Mouse (Mus musculus): ENCODE results near the gene Timp4. TPM values are rescaled to one million over a fixed set of nuclear protein-coding genes. Genes with fewer than 3 reads are reported as not detected.
A peak's percentile ranks its signal among the peaks of the same experiment; 100 is the strongest.

Gene Timp4
- polyA plus RNA-seq (2015; fragmentation: Nextera tagmentation; extraction: Ambion mirVana) = 29.3 and 31.5 TPM in 2 replicates

- H3K27ac ChIP-seq (replicated peaks) = peak within 1 kb of the TSS; percentile 81
- H3K9ac ChIP-seq (replicated peaks) = no peak within 1 kb of the TSS
- peak; percentile 82 for ATAC-seq (ENCODE audit: low FRiP score)
- peaks cover 6% of the 10 kb centered on the region for H3K4me1 ChIP-seq
- peak within 1 kb of the TSS; percentile 45 for H3K4me2 ChIP-seq
- WGBS = 23% methylated on average over 7 of the region's 10 CpGs
- H3K36me3 ChIP-seq = peaks cover 13% of the 10 kb centered on the region; the same call in 1 of the 2 replicates
- H3K4me3 ChIP-seq (replicated peaks) = peak within 1 kb of the TSS; percentile 24
- no peaks in the 10 kb centered on the region for H3K27me3 ChIP-seq (replicated peaks)
- no peaks in the 10 kb centered on the region for H3K9me3 ChIP-seq (replicated peaks)
Measured at GRCm38 (mm10) chr6:115252099-115252873, at the start of gene Timp4. Timp4 (minus strand) TSS chr6:115252205.

DNA sequence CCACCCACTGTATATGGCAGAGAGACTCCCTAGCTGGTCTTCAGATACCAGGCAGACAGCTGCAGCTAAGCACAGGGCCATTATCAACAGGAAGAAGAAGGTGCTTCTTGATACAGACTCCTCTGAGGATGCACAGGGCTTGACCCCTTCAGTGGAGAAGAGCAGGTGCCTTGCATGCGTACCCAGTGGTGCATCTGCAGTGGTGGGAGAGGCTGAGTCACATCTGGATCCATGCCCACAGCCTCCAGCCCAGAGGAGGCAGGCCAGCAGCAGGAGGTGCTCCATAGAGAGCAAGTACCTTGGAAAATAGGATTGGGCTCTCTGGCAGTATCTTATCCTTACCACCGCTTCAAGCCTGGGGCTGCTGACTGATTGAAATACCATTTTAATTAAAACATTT lies 41.9 kb upstream of the Timp4 start:
- no peaks in the 10 kb centered on the region for H3K9me3 ChIP-seq (replicated peaks)
- H3K4me1 ChIP-seq = no peaks in the 10 kb centered on the region
- H3K4me3 ChIP-seq (replicated peaks) = no peak overlapping the region
- H3K9ac ChIP-seq (replicated peaks) = no peak overlapping the region
- no peak for ATAC-seq (ENCODE audit: low FRiP score)
- H3K27ac ChIP-seq (replicated peaks) = no peak overlapping the region
- H3K36me3 ChIP-seq = no peaks in the 10 kb centered on the region
- no peak overlapping the region for H3K4me2 ChIP-seq
- H3K27me3 ChIP-seq (replicated peaks) = no peaks in the 10 kb centered on the region
- WGBS = 77% methylated on average over 2 of the region's 2 CpGs

DNA sequence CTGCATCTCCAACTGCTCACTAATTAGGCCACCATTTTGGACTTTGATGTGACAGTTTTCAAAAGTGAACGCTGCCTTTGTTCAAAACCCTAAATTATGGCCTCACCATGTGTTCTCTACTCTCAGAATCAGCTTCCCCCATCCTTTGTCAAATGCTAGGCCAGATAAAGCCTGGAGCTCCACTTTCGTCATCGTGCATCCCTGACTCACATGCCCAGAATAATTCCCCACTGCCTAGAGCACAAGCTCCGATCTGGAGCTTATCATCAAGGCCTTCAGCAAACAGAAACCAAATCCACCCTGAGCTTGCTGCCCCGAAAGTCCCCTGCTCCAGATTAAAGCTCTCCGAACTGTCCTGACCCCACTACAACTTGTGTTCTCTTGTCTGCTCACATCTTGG lies 40.6 kb upstream of the Timp4 start:
- no peaks in the 10 kb centered on the region for H3K9me3 ChIP-seq (replicated peaks)
- WGBS = 69% methylated on average over 6 of the region's 6 CpGs
- no peak overlapping the region for H3K4me2 ChIP-seq
- no peak for ATAC-seq (ENCODE audit: low FRiP score)
- no peak overlapping the region for H3K4me3 ChIP-seq (replicated peaks)
- H3K4me1 ChIP-seq = no peaks in the 10 kb centered on the region
- H3K36me3 ChIP-seq = no peaks in the 10 kb centered on the region
- H3K9ac ChIP-seq (replicated peaks) = no peak overlapping the region
- no peak overlapping the region for H3K27ac ChIP-seq (replicated peaks)
- H3K27me3 ChIP-seq (replicated peaks) = no peaks in the 10 kb centered on the region

- no peak overlapping the region for H3K4me2 ChIP-seq
- no peaks in the 10 kb centered on the region for H3K9me3 ChIP-seq (replicated peaks)
- no peak overlapping the region for H3K4me3 ChIP-seq (replicated peaks)
- H3K9ac ChIP-seq (replicated peaks) = no peak overlapping the region
- H3K27me3 ChIP-seq (replicated peaks) = no peaks in the 10 kb centered on the region
- H3K36me3 ChIP-seq = no peaks in the 10 kb centered on the region
- H3K4me1 ChIP-seq = no peaks in the 10 kb centered on the region
- WGBS = 84% methylated on average over 6 of the region's 6 CpGs
- no peak for ATAC-seq (ENCODE audit: low FRiP score)
- H3K27ac ChIP-seq (replicated peaks) = no peak overlapping the region
Measured at GRCm38 (mm10) chr6:115291823-115292222, 39.8 kb upstream of the Timp4 start.

- Histone ChIP-seq H3K9me3 (replicated peaks) (no peaks in the 10 kb centered on the region), H3K27me3 (replicated peaks) (no peaks in the 10 kb centered on the region), H3K36me3 (no peaks in the 10 kb centered on the region), H3K4me3 (replicated peaks) (no peak overlapping the region), H3K27ac (replicated peaks) (no peak overlapping the region), H3K4me1 (no peaks in the 10 kb centered on the region), H3K4me2 (no peak overlapping the region), H3K9ac (replicated peaks) (no peak overlapping the region)
- 83% methylated on average over 2 of the region's 2 CpGs for WGBS
- ATAC-seq (ENCODE audit: low FRiP score) = no peak
Measured at GRCm38 (mm10) chr6:115291068-115291467, 39.1 kb upstream of the Timp4 start.

DNA sequence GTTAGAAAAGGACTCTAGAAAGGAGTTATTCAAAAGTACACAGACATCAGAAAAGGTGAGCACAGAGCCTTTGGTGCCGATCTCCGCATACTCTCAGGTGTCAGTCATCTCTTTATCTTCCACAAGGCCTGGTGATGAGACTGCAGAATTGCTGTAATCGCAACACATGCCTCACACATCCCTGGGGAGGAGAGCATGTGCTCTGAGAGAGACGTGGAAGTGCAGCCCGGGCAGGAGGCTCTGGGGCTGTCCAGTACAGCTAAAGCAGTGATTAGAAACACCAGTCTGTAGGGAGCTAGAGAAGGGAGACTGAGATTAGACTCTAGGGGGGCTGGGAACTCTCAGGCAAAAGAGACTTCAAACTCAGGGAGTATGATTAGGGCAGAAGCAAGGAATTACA lies 38.6 kb upstream of the Timp4 start:
- Histone ChIP-seq H3K27me3 (replicated peaks) (no peaks in the 10 kb centered on the region), H3K27ac (replicated peaks) (no peak overlapping the region), H3K36me3 (no peaks in the 10 kb centered on the region), H3K9me3 (replicated peaks) (no peaks in the 10 kb centered on the region), H3K4me3 (replicated peaks) (no peak overlapping the region), H3K9ac (replicated peaks) (no peak overlapping the region), H3K4me1 (no peaks in the 10 kb centered on the region), H3K4me2 (no peak overlapping the region)
- no peak for ATAC-seq (ENCODE audit: low FRiP score)
- 56% methylated on average over 5 of the region's 5 CpGs for WGBS

DNA sequence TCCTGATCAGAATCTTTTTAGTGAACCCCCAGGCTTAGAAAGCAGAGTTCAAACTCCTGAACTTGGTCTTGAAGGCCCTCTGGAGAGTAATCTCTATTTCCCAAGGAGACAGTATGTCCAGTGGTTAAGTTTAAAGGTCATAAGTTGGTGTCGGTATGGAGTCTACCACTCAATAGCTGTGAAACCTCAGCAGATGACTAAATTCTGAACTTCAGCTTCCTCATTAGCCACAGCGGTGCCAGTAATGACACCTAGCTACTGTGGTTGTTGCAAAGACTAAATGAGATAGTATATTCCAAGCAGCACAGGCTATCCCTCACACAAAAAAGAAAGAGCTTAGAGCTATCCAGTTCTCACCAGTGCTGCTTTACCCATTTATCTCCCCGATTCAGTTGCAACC lies 36.2 kb upstream of the Timp4 start:
- no peaks in the 10 kb centered on the region for H3K4me1 ChIP-seq
- ATAC-seq (ENCODE audit: low FRiP score) = no peak
- no peaks in the 10 kb centered on the region for H3K9me3 ChIP-seq (replicated peaks)
- H3K36me3 ChIP-seq = no peaks in the 10 kb centered on the region
- WGBS = 93% methylated on average over 3 of the region's 3 CpGs
- no peak overlapping the region for H3K9ac ChIP-seq (replicated peaks)
- no peaks in the 10 kb centered on the region for H3K27me3 ChIP-seq (replicated peaks)
- H3K4me3 ChIP-seq (replicated peaks) = no peak overlapping the region
- H3K4me2 ChIP-seq = no peak overlapping the region
- H3K27ac ChIP-seq (replicated peaks) = no peak overlapping the region

DNA sequence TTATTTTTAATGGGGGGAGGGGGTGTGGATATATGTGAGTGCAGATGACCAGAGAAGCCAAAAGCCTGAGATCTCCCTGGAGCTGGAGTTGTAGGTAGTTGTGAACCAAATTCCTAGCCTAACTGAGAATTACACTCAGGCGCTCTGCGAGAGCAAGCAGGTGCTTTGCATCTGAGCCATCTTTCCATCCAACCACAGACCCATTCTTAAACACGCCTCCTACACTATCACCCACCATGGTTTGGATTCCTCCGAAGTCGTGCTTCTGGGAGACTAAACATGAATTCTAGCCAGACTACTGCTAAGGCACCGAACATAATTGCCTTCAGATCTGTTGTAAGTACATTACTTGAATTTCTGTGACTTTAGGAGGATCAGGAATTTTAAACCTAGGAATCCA lies 34.4 kb upstream of the Timp4 start:
- whole genome bisulfite sequencing = 91% methylated on average over 6 of the region's 6 CpGs
- H3K9ac ChIP-seq (replicated peaks) = no peak overlapping the region
- no peaks in the 10 kb centered on the region for H3K36me3 ChIP-seq
- ATAC-seq (ENCODE audit: low FRiP score) = no peak
- H3K4me3 ChIP-seq (replicated peaks) = no peak overlapping the region
- no peaks in the 10 kb centered on the region for H3K27me3 ChIP-seq (replicated peaks)
- H3K9me3 ChIP-seq (replicated peaks) = no peaks in the 10 kb centered on the region
- no peak overlapping the region for H3K4me2 ChIP-seq
- H3K4me1 ChIP-seq = no peaks in the 10 kb centered on the region
- no peak overlapping the region for H3K27ac ChIP-seq (replicated peaks)

GRCm38 (mm10) chr6:115284153-115284552 lies 32.1 kb upstream of the Timp4 start:
- WGBS = 91% methylated on average over 2 of the region's 2 CpGs
- no peaks in the 10 kb centered on the region for H3K9me3 ChIP-seq (replicated peaks)
- ATAC-seq (ENCODE audit: low FRiP score) = no peak
- no peak overlapping the region for H3K27ac ChIP-seq (replicated peaks)
- no peak overlapping the region for H3K9ac ChIP-seq (replicated peaks)
- H3K4me1 ChIP-seq = no peaks in the 10 kb centered on the region
- no peak overlapping the region for H3K4me3 ChIP-seq (replicated peaks)
- H3K27me3 ChIP-seq (replicated peaks) = no peaks in the 10 kb centered on the region
- H3K36me3 ChIP-seq = peaks cover 6% of the 10 kb centered on the region; the same call in 1 of the 2 replicates
- no peak overlapping the region for H3K4me2 ChIP-seq

DNA sequence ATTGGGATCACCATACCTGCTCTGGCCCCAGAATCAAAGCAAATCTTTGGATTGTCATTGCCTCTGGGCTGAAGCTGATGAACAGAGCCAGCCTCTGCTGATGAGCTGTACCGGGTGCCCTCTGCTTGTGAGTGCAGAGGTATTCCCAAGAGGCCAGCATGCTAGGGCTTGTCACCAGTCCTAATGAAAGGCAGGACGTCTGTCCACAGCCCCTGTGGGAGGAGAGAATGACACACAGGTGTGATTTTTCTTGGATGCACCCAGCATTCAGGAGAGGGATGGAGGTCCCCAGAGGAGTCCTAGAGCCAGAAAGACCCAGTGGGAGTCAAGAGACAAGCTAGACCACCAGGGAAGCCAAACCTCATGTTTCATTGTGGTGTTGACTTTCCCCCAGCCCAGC lies 27.6 kb upstream of the Timp4 start:
- ATAC-seq (ENCODE audit: low FRiP score) = no peak
- no peak overlapping the region for H3K4me2 ChIP-seq
- no peak overlapping the region for H3K4me3 ChIP-seq (replicated peaks)
- no peaks in the 10 kb centered on the region for H3K9me3 ChIP-seq (replicated peaks)
- H3K4me1 ChIP-seq = peaks cover under 1% of the 10 kb centered on the region; the same call in 1 of the 2 replicates
- no peak overlapping the region for H3K9ac ChIP-seq (replicated peaks)
- H3K27ac ChIP-seq (replicated peaks) = no peak overlapping the region
- H3K27me3 ChIP-seq (replicated peaks) = no peaks in the 10 kb centered on the region
- peaks cover 7% of the 10 kb centered on the region; the same call in 1 of the 2 replicates for H3K36me3 ChIP-seq
- WGBS = 73% methylated on average over 2 of the region's 2 CpGs

DNA sequence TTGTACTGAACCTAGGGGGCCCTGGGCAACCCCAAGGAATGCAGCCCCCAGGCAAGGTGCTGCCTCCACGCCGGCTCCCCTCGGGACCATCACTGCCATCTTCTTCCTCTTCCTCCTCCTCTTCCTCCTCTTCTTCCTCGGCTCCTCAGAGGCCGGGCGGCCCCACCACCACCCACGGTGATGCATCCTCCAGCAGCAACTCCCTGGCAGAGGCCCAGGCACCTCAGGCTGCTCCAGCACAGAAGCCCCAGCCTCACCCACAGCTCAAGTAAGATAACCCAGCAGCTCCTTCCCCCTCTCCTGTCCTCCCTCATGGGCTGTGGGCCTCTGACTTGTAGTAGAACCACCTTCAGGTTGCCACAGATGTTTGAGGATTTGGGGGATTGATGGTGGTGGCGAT lies 26.1 kb upstream of the Timp4 start:
- WGBS = 80% methylated on average over 8 of the region's 8 CpGs
- H3K9me3 ChIP-seq (replicated peaks) = no peaks in the 10 kb centered on the region

GRCm38 (mm10) chr6:115275116-115275815 lies 23.3 kb upstream of the Timp4 start:
- H3K9me3 ChIP-seq (replicated peaks) = no peaks in the 10 kb centered on the region
- H3K4me3 ChIP-seq (replicated peaks) = no peak overlapping the region
- WGBS = 88% methylated on average over 10 of the region's 10 CpGs
- no peak overlapping the region for H3K4me2 ChIP-seq
- peaks cover 2% of the 10 kb centered on the region; the same call in 1 of the 2 replicates for H3K4me1 ChIP-seq
- no peak overlapping the region for H3K27ac ChIP-seq (replicated peaks)
- H3K36me3 ChIP-seq = 0 out of 2 replicates have a peak, but pooled peaks cover 3% of the 10 kb centered on the region
- no peaks in the 10 kb centered on the region for H3K27me3 ChIP-seq (replicated peaks)
- no peak for ATAC-seq (ENCODE audit: low FRiP score)
- no peak overlapping the region for H3K9ac ChIP-seq (replicated peaks)

More for the DNA sequence above, 26.1 kb upstream of the Timp4 start:
- no peak overlapping the region for H3K4me3 ChIP-seq (replicated peaks)
- H3K27me3 ChIP-seq (replicated peaks) = no peaks in the 10 kb centered on the region
- ATAC-seq (ENCODE audit: low FRiP score) = no peak
- H3K36me3 ChIP-seq = peaks cover 9% of the 10 kb centered on the region; the same call in 1 of the 2 replicates
- no peak overlapping the region for H3K9ac ChIP-seq (replicated peaks)
- peaks cover 2% of the 10 kb centered on the region; the same call in 1 of the 2 replicates for H3K4me1 ChIP-seq
- no peak overlapping the region for H3K4me2 ChIP-seq
- no peak overlapping the region for H3K27ac ChIP-seq (replicated peaks)

All from neural tube, embryonic 15.5 days (tissue).